Mouse (Mus musculus) liver, postnatal 0 days (tissue): ENCODE results near the gene Art5. TPM values are rescaled to one million over a fixed set of nuclear protein-coding genes. Genes with fewer than 3 reads are reported as not detected.

Experiments used
- ATAC-seq: fragments of 200-750 bp; cut with Nextera tagmentation; 2 replicates; pipeline ENCODE4 v1.8.0; 2017; ENCODE audit warnings: mild to moderate bottlenecking, moderate library complexity
- DNase-seq: peaks from one replicate; pipeline ENCODE4 v3.0.0-alpha.2; 2016
- H3K27ac ChIP-seq: fragments of 300-500 bp; sonication (generic); 2 replicates; pipeline ENCODE4 v1.5.1; 2014; ENCODE audit warnings: antibody characterized with exemption, moderate library complexity, mild to moderate bottlenecking, low read depth
- H3K27me3 ChIP-seq: fragments of 300-500 bp; sonication (generic); 2 replicates; pipeline ENCODE4 v1.6.1; 2014; ENCODE audit warnings: low read length, control low read depth, mixed read lengths; ENCODE audit not compliant: insufficient read depth
- H3K36me3 ChIP-seq: fragments of 300-500 bp; sonication (generic); replicated peaks from 2 replicates; pipeline ENCODE4 v1.6.1; 2014; ENCODE audit warnings: mild to moderate bottlenecking, control low read depth, low read length, moderate library complexity, mixed read lengths; ENCODE audit not compliant: insufficient read depth
- H3K4me1 ChIP-seq: fragments of 300-500 bp; sonication (generic); 2 replicates; pipeline ENCODE4 v1.6.1; 2014; ENCODE audit warnings: antibody characterized with exemption, mild to moderate bottlenecking, control low read depth; ENCODE audit not compliant: insufficient read depth
- H3K4me2 ChIP-seq: fragments of 300-500 bp; sonication (generic); 2 replicates; pipeline ENCODE4 v1.6.1; 2014; ENCODE audit warnings: low read depth, mild to moderate bottlenecking, low read length, moderate library complexity, mixed read lengths
- H3K4me3 ChIP-seq: fragments of 300-500 bp; sonication (generic); 2 replicates; pipeline ENCODE4 v1.5.1; 2014; ENCODE audit warnings: low read depth, low read length
- H3K9ac ChIP-seq: fragments of 300-500 bp; sonication (generic); replicated peaks from 2 replicates; pipeline ENCODE4 v1.6.1; 2014; ENCODE audit warnings: mild to moderate bottlenecking, moderate library complexity
- H3K9me3 ChIP-seq: fragments of 300-500 bp; sonication (generic); 2 replicates; pipeline ENCODE4 v1.6.1; 2016; ENCODE audit warnings: mild to moderate bottlenecking, control low read depth, low read length, mixed read lengths
- CTCF ChIP-seq: sonication (generic); IDR thresholded peaks from 2 replicates; pipeline ENCODE4 v1.5.1; 2016; ENCODE audit warnings: antibody characterized with exemption, low read depth
- EP300 ChIP-seq: IDR thresholded peaks from 2 replicates; pipeline ENCODE4 v1.6.1; 2016; ENCODE audit warnings: antibody characterized with exemption, low read depth, mild to moderate bottlenecking
- WGBS: fragments of 180-500 bp; shearing (Covaris S2); extraction: QIAGEN DNeasy Blood & Tissue Kit; methylation state at CpG from one replicate; pipeline ENCODE4 v1.1.7; 2014; ENCODE audit not compliant: insufficient replicate concordance; 5-methylcytosine and 5-hydroxymethylcytosine counted together
- polyA plus RNA-seq: library from polyadenylated mRNA; unstranded; fragments of >200 nt; fragmentation: Nextera tagmentation; extraction: Ambion mirVana; gene quantifications from 2 replicates; pipeline ENCODE4 v1.2.1, GENCODE M21; 2015

Gene Art5
- polyA plus RNA-seq, 1 experiment from 2014 or later, result 0.13 TPM

GRCm38 (mm10) chr7:102116579-102117331 lies 7.5 kb upstream of the Art5 start, which contains the start of gene Chrna10:
Gene Chrna10 (minus strand): TSS chr7:102116828.
- no peaks in the 10 kb centered on the region for H3K27me3 ChIP-seq
- H3K4me3 ChIP-seq, result no peak within 1 kb of the TSS
- TF ChIP-seq CTCF, result no peak
- no peak for TF ChIP-seq EP300
- H3K27ac ChIP-seq, result no peak within 1 kb of the TSS
- H3K36me3 ChIP-seq, result peaks cover 18% of the 10 kb centered on the region
- DNase-seq, result no peak
- no peaks in the 10 kb centered on the region for H3K9me3 ChIP-seq
- ATAC-seq, result no peak
- no peaks in the 10 kb centered on the region for H3K4me1 ChIP-seq
- H3K4me2 ChIP-seq, result no peak within 1 kb of the TSS
- H3K9ac ChIP-seq, result no peak within 1 kb of the TSS
- WGBS, result 43% methylated on average over 7 of the region's 7 CpGs

GRCm38 (mm10) chr7:102113151-102113729 lies 4.0 kb upstream of the Art5 start:
- H3K9ac ChIP-seq, result no peak overlapping the region
- 79% methylated on average over 45 of the region's 45 CpGs for WGBS
- H3K36me3 ChIP-seq, result no peaks in the 10 kb centered on the region
- H3K4me3 ChIP-seq, result no peak overlapping the region
- ATAC-seq, result no peak
- no peak for TF ChIP-seq CTCF
- no peak for TF ChIP-seq EP300
- no peak for DNase-seq
- H3K27ac ChIP-seq, result no peak overlapping the region
- H3K4me2 ChIP-seq, result no peak overlapping the region
- no peaks in the 10 kb centered on the region for H3K9me3 ChIP-seq
- no peaks in the 10 kb centered on the region for H3K27me3 ChIP-seq
- H3K4me1 ChIP-seq, result no peaks in the 10 kb centered on the region

GRCm38 (mm10) chr7:102109746-102110145 lies 457 bp upstream of the Art5 start:
- H3K9me3 ChIP-seq, result no peaks in the 10 kb centered on the region
- peaks cover 5% of the 10 kb centered on the region for H3K4me1 ChIP-seq
- H3K36me3 ChIP-seq, result no peaks in the 10 kb centered on the region
- no peaks in the 10 kb centered on the region for H3K27me3 ChIP-seq
- TF ChIP-seq CTCF, result no peak
- no peak overlapping the region for H3K27ac ChIP-seq
- ATAC-seq (no peak), DNase-seq (no peak)
- no peak overlapping the region for H3K4me3 ChIP-seq
- 61% methylated on average over 4 of the region's 4 CpGs for WGBS
- H3K4me2 ChIP-seq, result no peak overlapping the region
- no peak overlapping the region for H3K9ac ChIP-seq

- no peak overlapping the region for H3K27ac ChIP-seq
- no peaks in the 10 kb centered on the region for H3K36me3 ChIP-seq
- 86% methylated on average over 1 of the region's 1 CpGs for WGBS
- no peaks in the 10 kb centered on the region for H3K9me3 ChIP-seq
- ATAC-seq (no peak), DNase-seq (no peak)
- H3K4me2 ChIP-seq, result no peak overlapping the region
- H3K27me3 ChIP-seq, result no peaks in the 10 kb centered on the region
- peaks cover 5% of the 10 kb centered on the region for H3K4me1 ChIP-seq
- H3K9ac ChIP-seq, result no peak overlapping the region
- TF ChIP-seq EP300 (no peak), CTCF (no peak)
- no peak overlapping the region for H3K4me3 ChIP-seq
Observed at GRCm38 (mm10) chr7:102108206-102108605, 1.1 kb downstream of the Art5 start.

- H3K27me3 ChIP-seq, result no peaks in the 10 kb centered on the region
- peaks cover 5% of the 10 kb centered on the region for H3K4me1 ChIP-seq
- H3K36me3 ChIP-seq, result no peaks in the 10 kb centered on the region
- H3K4me2 ChIP-seq, result peak overlapping the region; percentile 70
- ATAC-seq, result 0 out of 2 replicates have a peak, but pooled peaks have one; percentile 7
- peak overlapping the region; percentile 27; the same call in 1 of the 2 replicates for H3K4me3 ChIP-seq
- WGBS, result 20% methylated on average over 23 of the region's 23 CpGs
- TF ChIP-seq CTCF (no peak), EP300 (no peak)
- DNase-seq, result peak; percentile 29
- H3K27ac ChIP-seq, result no peak overlapping the region
- H3K9me3 ChIP-seq, result no peaks in the 10 kb centered on the region
- peak overlapping the region; percentile 34; the same call in 1 of the 2 replicates for H3K9ac ChIP-seq
Observed at GRCm38 (mm10) chr7:102106700-102107141, 2.6 kb downstream of the Art5 start.

- no peak for DNase-seq
- TF ChIP-seq CTCF (no peak), EP300 (no peak)
- no peak for ATAC-seq
- Histone ChIP-seq H3K4me3 (no peak overlapping the region), H3K4me1 (peaks cover 12% of the 10 kb centered on the region), H3K4me2 (no peak overlapping the region), H3K27ac (no peak overlapping the region), H3K27me3 (no peaks in the 10 kb centered on the region), H3K9me3 (no peaks in the 10 kb centered on the region), H3K36me3 (no peaks in the 10 kb centered on the region), H3K9ac (no peak overlapping the region)
- WGBS, result 54% methylated on average over 5 of the region's 5 CpGs
Observed at GRCm38 (mm10) chr7:102104126-102104525, 5.2 kb downstream of the Art5 start.
